Mouse (Mus musculus): ENCODE measurements around the gene Rxrb. TPM values are rescaled to one million over a fixed set of nuclear protein-coding genes. Genes with fewer than 3 reads are reported as not detected.

The Rxrb gene
- polyA plus RNA-seq, 1 experiment from 2014 or later = 13.8 TPM

- no peaks in the 10 kb centered on the region for H3K9me3 ChIP-seq (replicated peaks; ENCODE audit: control insufficient read depth, low read length)
- ATAC-seq (replicated peaks; ENCODE audit: insufficient number of reproducible peaks, low FRiP score, low TSS enrichment) = no peak
- 70% methylated on average over 17 of the region's 17 CpGs for WGBS (ENCODE audit: insufficient replicate concordance)
- H3K4me1 ChIP-seq (ENCODE audit: control insufficient read depth, insufficient read depth, low read length) = peaks cover 57% of the 10 kb centered on the region
- H3K9ac ChIP-seq (ENCODE audit: low read depth, low read length) = no peak overlapping the region
- H3K27me3 ChIP-seq (ENCODE audit: control insufficient read depth, insufficient read depth, low read length) = no peaks in the 10 kb centered on the region
- H3K36me3 ChIP-seq (ENCODE audit: control insufficient read depth, insufficient read depth, low read length) = peaks cover 15% of the 10 kb centered on the region
- H3K4me3 ChIP-seq (ENCODE audit: low read depth, low read length) = 0 out of 2 replicates have a peak overlapping the region, but pooled peaks have one; percentile 4
- H3K4me2 ChIP-seq = peak overlapping the region; percentile 97; the same call in 1 of the 2 replicates
- H3K27ac ChIP-seq (ENCODE audit: low read depth, low read length) = peak overlapping the region; percentile 22; the same call in 1 of the 2 replicates
Observed at GRCm38 (mm10) chr17:34028501-34029149, 3.0 kb upstream of the Rxrb start.

GRCm38 (mm10) chr17:34029150-34029889, 2.3 kb upstream of the Rxrb start:
- H3K9ac ChIP-seq (ENCODE audit: low read depth, low read length) = no peak overlapping the region

GRCm38 (mm10) chr17:34029890-34030595, 1.6 kb upstream of the Rxrb start:
- no peaks in the 10 kb centered on the region for H3K9me3 ChIP-seq (replicated peaks; ENCODE audit: control insufficient read depth, low read length)
- H3K27me3 ChIP-seq (ENCODE audit: control insufficient read depth, insufficient read depth, low read length) = no peaks in the 10 kb centered on the region
- H3K4me3 ChIP-seq (ENCODE audit: low read depth, low read length) = peak overlapping the region; percentile 91
- H3K4me2 ChIP-seq = peak overlapping the region; percentile 99
- H3K27ac ChIP-seq (ENCODE audit: low read depth, low read length) = 0 out of 2 replicates have a peak overlapping the region, but pooled peaks have one; percentile 95
- H3K9ac ChIP-seq (ENCODE audit: low read depth, low read length) = peak overlapping the region; percentile 98
- peaks cover 56% of the 10 kb centered on the region for H3K4me1 ChIP-seq (ENCODE audit: control insufficient read depth, insufficient read depth, low read length)
- H3K36me3 ChIP-seq (ENCODE audit: control insufficient read depth, insufficient read depth, low read length) = peaks cover 15% of the 10 kb centered on the region
- WGBS (ENCODE audit: insufficient replicate concordance) = 83% methylated on average over 21 of the region's 21 CpGs
- ATAC-seq (replicated peaks; ENCODE audit: insufficient number of reproducible peaks, low FRiP score, low TSS enrichment) = no peak

More at GRCm38 (mm10) chr17:34029150-34029889, 2.3 kb upstream of the Rxrb start:
- 88% methylated on average over 18 of the region's 18 CpGs for WGBS (ENCODE audit: insufficient replicate concordance)
- peak overlapping the region; percentile 99 for H3K4me2 ChIP-seq
- H3K36me3 ChIP-seq (ENCODE audit: control insufficient read depth, insufficient read depth, low read length) = peaks cover 15% of the 10 kb centered on the region
- H3K4me1 ChIP-seq (ENCODE audit: control insufficient read depth, insufficient read depth, low read length) = peaks cover 56% of the 10 kb centered on the region
- no peaks in the 10 kb centered on the region for H3K27me3 ChIP-seq (ENCODE audit: control insufficient read depth, insufficient read depth, low read length)
- ATAC-seq (replicated peaks; ENCODE audit: insufficient number of reproducible peaks, low FRiP score, low TSS enrichment) = no peak
- no peak overlapping the region for H3K27ac ChIP-seq (ENCODE audit: low read depth, low read length)
- peak overlapping the region; percentile 91 for H3K4me3 ChIP-seq (ENCODE audit: low read depth, low read length)
- no peaks in the 10 kb centered on the region for H3K9me3 ChIP-seq (replicated peaks; ENCODE audit: control insufficient read depth, low read length)

- peak overlapping the region; percentile 91 for H3K4me3 ChIP-seq (ENCODE audit: low read depth, low read length)
- 1% methylated on average over 20 of the region's 20 CpGs for WGBS (ENCODE audit: insufficient replicate concordance)
- H3K4me1 ChIP-seq (ENCODE audit: control insufficient read depth, insufficient read depth, low read length) = peaks cover 48% of the 10 kb centered on the region
- no peaks in the 10 kb centered on the region for H3K9me3 ChIP-seq (replicated peaks; ENCODE audit: control insufficient read depth, low read length)
- peak overlapping the region; percentile 98 for H3K9ac ChIP-seq (ENCODE audit: low read depth, low read length)
- peak overlapping the region; percentile 99 for H3K4me2 ChIP-seq
- peak overlapping the region; percentile 95 for H3K27ac ChIP-seq (ENCODE audit: low read depth, low read length)
- 0 out of 2 replicates have a peak, but pooled peaks have one; percentile 0 for ATAC-seq (replicated peaks; ENCODE audit: insufficient number of reproducible peaks, low FRiP score, low TSS enrichment)
- peaks cover 16% of the 10 kb centered on the region for H3K36me3 ChIP-seq (ENCODE audit: control insufficient read depth, insufficient read depth, low read length)
- H3K27me3 ChIP-seq (ENCODE audit: control insufficient read depth, insufficient read depth, low read length) = no peaks in the 10 kb centered on the region
Observed at GRCm38 (mm10) chr17:34030861-34031326, 718 bp upstream of the Rxrb start.

GRCm38 (mm10) chr17:34032174-34032632, 591 bp downstream of the Rxrb start:
- peak; percentile 14; the same call in 1 of the 2 replicates for ATAC-seq (replicated peaks; ENCODE audit: insufficient number of reproducible peaks, low FRiP score, low TSS enrichment)
- no peaks in the 10 kb centered on the region for H3K9me3 ChIP-seq (replicated peaks; ENCODE audit: control insufficient read depth, low read length)
- H3K4me1 ChIP-seq (ENCODE audit: control insufficient read depth, insufficient read depth, low read length) = peaks cover 36% of the 10 kb centered on the region
- H3K4me3 ChIP-seq (ENCODE audit: low read depth, low read length) = peak overlapping the region; percentile 91
- H3K36me3 ChIP-seq (ENCODE audit: control insufficient read depth, insufficient read depth, low read length) = peaks cover 20% of the 10 kb centered on the region
- no peaks in the 10 kb centered on the region for H3K27me3 ChIP-seq (ENCODE audit: control insufficient read depth, insufficient read depth, low read length)
- H3K4me2 ChIP-seq = peak overlapping the region; percentile 99
- H3K27ac ChIP-seq (ENCODE audit: low read depth, low read length) = peak overlapping the region; percentile 95
- peak overlapping the region; percentile 98 for H3K9ac ChIP-seq (ENCODE audit: low read depth, low read length)
- WGBS (ENCODE audit: insufficient replicate concordance) = under 1% methylated on average over 47 of the region's 48 CpGs

- ATAC-seq (replicated peaks; ENCODE audit: insufficient number of reproducible peaks, low FRiP score, low TSS enrichment) = no peak
- Histone ChIP-seq H3K9ac (ENCODE audit: low read depth, low read length) (peak overlapping the region; percentile 98), H3K9me3 (replicated peaks; ENCODE audit: control insufficient read depth, low read length) (no peaks in the 10 kb centered on the region), H3K4me1 (ENCODE audit: control insufficient read depth, insufficient read depth, low read length) (peaks cover 34% of the 10 kb centered on the region), H3K27me3 (ENCODE audit: control insufficient read depth, insufficient read depth, low read length) (peaks cover 5% of the 10 kb centered on the region), H3K36me3 (ENCODE audit: control insufficient read depth, insufficient read depth, low read length) (peaks cover 23% of the 10 kb centered on the region), H3K4me2 (peak overlapping the region; percentile 99), H3K27ac (ENCODE audit: low read depth, low read length) (peak overlapping the region; percentile 29; the same call in 1 of the 2 replicates), H3K4me3 (ENCODE audit: low read depth, low read length) (peak overlapping the region; percentile 91)
- WGBS (ENCODE audit: insufficient replicate concordance) = 47% methylated on average over 9 of the region's 9 CpGs
Observed at GRCm38 (mm10) chr17:34032806-34033205, 1.2 kb downstream of the Rxrb start.

GRCm38 (mm10) chr17:34033441-34033840, 1.8 kb downstream of the Rxrb start:
- H3K4me1 ChIP-seq (ENCODE audit: control insufficient read depth, insufficient read depth, low read length) = peaks cover 33% of the 10 kb centered on the region
- H3K9ac ChIP-seq (ENCODE audit: low read depth, low read length) = 0 out of 2 replicates have a peak overlapping the region, but pooled peaks have one; percentile 98
- peaks cover 23% of the 10 kb centered on the region for H3K36me3 ChIP-seq (ENCODE audit: control insufficient read depth, insufficient read depth, low read length)
- no peak for ATAC-seq (replicated peaks; ENCODE audit: insufficient number of reproducible peaks, low FRiP score, low TSS enrichment)
- no peak overlapping the region for H3K27ac ChIP-seq (ENCODE audit: low read depth, low read length)
- H3K4me2 ChIP-seq = peak overlapping the region; percentile 99
- H3K27me3 ChIP-seq (ENCODE audit: control insufficient read depth, insufficient read depth, low read length) = peaks cover 12% of the 10 kb centered on the region
- WGBS (ENCODE audit: insufficient replicate concordance) = 96% methylated on average over 9 of the region's 9 CpGs
- H3K4me3 ChIP-seq (ENCODE audit: low read depth, low read length) = peak overlapping the region; percentile 91; the same call in 1 of the 2 replicates
- no peaks in the 10 kb centered on the region for H3K9me3 ChIP-seq (replicated peaks; ENCODE audit: control insufficient read depth, low read length)

- 70% methylated on average over 10 of the region's 10 CpGs for WGBS (ENCODE audit: insufficient replicate concordance)
- Histone ChIP-seq H3K4me1 (ENCODE audit: control insufficient read depth, insufficient read depth, low read length) (peaks cover 36% of the 10 kb centered on the region), H3K36me3 (ENCODE audit: control insufficient read depth, insufficient read depth, low read length) (peaks cover 17% of the 10 kb centered on the region), H3K27me3 (ENCODE audit: control insufficient read depth, insufficient read depth, low read length) (peaks cover 15% of the 10 kb centered on the region), H3K9me3 (replicated peaks; ENCODE audit: control insufficient read depth, low read length) (no peaks in the 10 kb centered on the region), H3K4me2 (no peak overlapping the region), H3K27ac (ENCODE audit: low read depth, low read length) (no peak overlapping the region), H3K9ac (ENCODE audit: low read depth, low read length) (no peak overlapping the region), H3K4me3 (ENCODE audit: low read depth, low read length) (no peak overlapping the region)
- no peak for ATAC-seq (replicated peaks; ENCODE audit: insufficient number of reproducible peaks, low FRiP score, low TSS enrichment)
Observed at GRCm38 (mm10) chr17:34034064-34034463, 2.5 kb downstream of the Rxrb start.
